Mouse (Mus musculus) hindbrain, embryonic 16.5 days (tissue): ENCODE results near the gene Tmem164. TPM values are rescaled to one million over a fixed set of nuclear protein-coding genes. Genes with fewer than 3 reads are reported as not detected.

Experiments
- ATAC-seq: fragments of 200-750 bp; cut with Nextera tagmentation; 2 replicates; pipeline ENCODE4 v1.8.0; 2017; ENCODE audit warnings: moderate TSS enrichment, moderate library complexity
- H3K27ac ChIP-seq: fragments of 300-500 bp; sonication (generic); 2 replicates; pipeline ENCODE4 v1.5.1; 2014; ENCODE audit warnings: low read depth, mild to moderate bottlenecking, control low read depth, low read length, moderate library complexity
- H3K27me3 ChIP-seq: fragments of 300-500 bp; sonication (generic); replicated peaks from 2 replicates; pipeline ENCODE4 v1.6.1; 2014; ENCODE audit warnings: low read length; ENCODE audit not compliant: control insufficient read depth, insufficient read depth
- H3K36me3 ChIP-seq: fragments of 300-500 bp; sonication (generic); 2 replicates; pipeline ENCODE4 v1.6.1; 2014; ENCODE audit warnings: mild to moderate bottlenecking, low read length, moderate library complexity, mixed read lengths; ENCODE audit not compliant: control insufficient read depth, insufficient read depth
- H3K4me1 ChIP-seq: fragments of 300-500 bp; sonication (generic); 2 replicates; pipeline ENCODE4 v1.6.1; 2014; ENCODE audit warnings: low read depth, low read length; ENCODE audit not compliant: control insufficient read depth, insufficient read depth
- H3K4me2 ChIP-seq: fragments of 300-500 bp; sonication (generic); 2 replicates; pipeline ENCODE4 v1.6.1; 2014; ENCODE audit warnings: mild to moderate bottlenecking, low read length, control low read depth, moderate library complexity
- H3K4me3 ChIP-seq: fragments of 300-500 bp; sonication (generic); 2 replicates; pipeline ENCODE4 v1.5.1; 2014; ENCODE audit warnings: mild to moderate bottlenecking, low read length, control low read depth, moderate library complexity
- H3K9ac ChIP-seq: fragments of 300-500 bp; sonication (generic); 2 replicates; pipeline ENCODE4 v1.6.1; 2014; ENCODE audit warnings: low read depth, mild to moderate bottlenecking, control low read depth, low read length, moderate library complexity
- H3K9me3 ChIP-seq: fragments of 300-500 bp; sonication (generic); 2 replicates; pipeline ENCODE4 v1.6.1; 2014; ENCODE audit warnings: mild to moderate bottlenecking, low read length, moderate library complexity; ENCODE audit not compliant: control insufficient read depth
- WGBS: fragments of 180-500 bp; shearing (Covaris S2); extraction: QIAGEN DNeasy Blood & Tissue Kit; methylation state at CpG from one replicate; pipeline ENCODE4 v1.1.7; 2014; 5-methylcytosine and 5-hydroxymethylcytosine counted together
- polyA plus RNA-seq: library from polyadenylated mRNA; unstranded; fragments of >200 nt; fragmentation: Nextera tagmentation; extraction: Ambion mirVana; gene quantifications from 2 replicates; pipeline ENCODE4 v1.2.1, GENCODE M21; 2015

The Tmem164 gene
- polyA plus RNA-seq, 1 experiment from 2014 or later, result 23.5 TPM

DNA sequence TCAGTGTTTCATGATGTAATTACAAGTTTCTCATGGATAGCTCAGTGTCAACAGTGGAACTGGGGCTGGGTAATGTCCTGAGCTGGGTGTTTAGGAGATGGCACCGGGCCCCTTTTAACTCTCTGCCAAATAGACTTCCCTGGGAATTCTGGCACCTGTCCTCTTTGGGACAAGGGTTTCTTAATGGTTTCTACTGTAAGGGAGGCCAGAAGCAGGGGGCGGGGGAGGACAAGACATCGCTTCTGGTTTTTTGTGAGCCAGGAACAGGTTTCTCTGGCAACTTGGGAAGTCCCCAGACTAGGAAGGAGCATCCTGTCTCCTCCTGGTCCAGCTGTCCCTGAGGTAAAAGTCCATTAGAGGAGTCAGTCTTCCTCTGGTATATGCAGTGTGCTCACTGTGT is 156.1 kb downstream of the Tmem164 start:
- Histone ChIP-seq H3K27ac (no peak overlapping the region), H3K36me3 (no peaks in the 10 kb centered on the region), H3K27me3 (no peaks in the 10 kb centered on the region; the same call in 1 of the 2 replicates), H3K4me1 (no peaks in the 10 kb centered on the region), H3K9ac (no peak overlapping the region), H3K4me3 (no peak overlapping the region), H3K4me2 (no peak overlapping the region), H3K9me3 (no peaks in the 10 kb centered on the region)
- 70% methylated on average over 3 of the region's 3 CpGs for WGBS
- no peak for ATAC-seq

DNA sequence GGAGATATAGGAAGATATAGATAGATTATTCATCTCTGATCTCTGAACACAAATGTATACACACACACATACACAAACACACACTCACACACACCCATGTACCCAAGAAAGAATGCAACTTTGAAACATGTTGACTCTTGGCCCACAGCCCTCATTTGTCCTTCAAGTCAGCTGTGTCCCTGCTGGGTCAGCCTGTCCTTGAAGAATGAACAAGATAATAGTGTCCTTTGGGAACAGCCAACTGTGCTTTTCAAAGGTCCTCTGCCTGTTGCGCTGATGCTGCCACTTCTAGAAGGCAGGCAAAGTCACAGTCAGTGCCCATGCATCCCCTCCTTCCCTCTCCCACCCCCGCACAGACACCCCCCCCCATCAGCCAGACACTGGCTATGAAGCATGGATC is 157.6 kb downstream of the Tmem164 start:
- no peaks in the 10 kb centered on the region for H3K4me1 ChIP-seq
- H3K27ac ChIP-seq, result no peak overlapping the region
- H3K9ac ChIP-seq, result no peak overlapping the region
- H3K4me2 ChIP-seq, result no peak overlapping the region
- WGBS, result 53% methylated on average over 2 of the region's 2 CpGs
- H3K9me3 ChIP-seq, result no peaks in the 10 kb centered on the region
- H3K27me3 ChIP-seq, result no peaks in the 10 kb centered on the region; the same call in 1 of the 2 replicates
- H3K4me3 ChIP-seq, result no peak overlapping the region
- no peak for ATAC-seq
- H3K36me3 ChIP-seq, result no peaks in the 10 kb centered on the region

DNA sequence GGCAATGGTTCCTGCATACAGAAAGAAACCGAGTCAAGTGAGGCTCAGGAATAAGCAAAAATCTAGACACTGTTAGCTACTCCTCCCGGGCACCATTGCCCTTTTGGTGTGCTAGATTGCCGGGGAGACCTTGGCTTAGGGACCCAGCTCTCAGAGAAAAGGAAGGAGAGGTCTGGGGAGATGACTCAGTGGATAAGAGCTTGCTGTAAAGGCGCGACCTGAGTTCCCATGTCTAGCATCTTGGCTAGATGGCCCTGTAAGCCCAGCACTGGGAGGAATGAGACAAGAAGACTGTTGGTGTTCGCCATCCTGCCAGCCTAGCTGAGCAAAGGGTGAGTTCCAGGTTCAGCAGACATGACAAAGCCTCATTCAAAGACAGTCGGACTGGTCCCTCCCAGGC is 158.2 kb downstream of the Tmem164 start:
- Histone ChIP-seq H3K27ac (no peak overlapping the region), H3K36me3 (no peaks in the 10 kb centered on the region), H3K4me2 (no peak overlapping the region), H3K27me3 (no peaks in the 10 kb centered on the region; the same call in 1 of the 2 replicates), H3K9me3 (no peaks in the 10 kb centered on the region), H3K4me3 (no peak overlapping the region), H3K9ac (no peak overlapping the region), H3K4me1 (no peaks in the 10 kb centered on the region)
- 87% methylated on average over 7 of the region's 7 CpGs for WGBS
- ATAC-seq, result no peak

DNA sequence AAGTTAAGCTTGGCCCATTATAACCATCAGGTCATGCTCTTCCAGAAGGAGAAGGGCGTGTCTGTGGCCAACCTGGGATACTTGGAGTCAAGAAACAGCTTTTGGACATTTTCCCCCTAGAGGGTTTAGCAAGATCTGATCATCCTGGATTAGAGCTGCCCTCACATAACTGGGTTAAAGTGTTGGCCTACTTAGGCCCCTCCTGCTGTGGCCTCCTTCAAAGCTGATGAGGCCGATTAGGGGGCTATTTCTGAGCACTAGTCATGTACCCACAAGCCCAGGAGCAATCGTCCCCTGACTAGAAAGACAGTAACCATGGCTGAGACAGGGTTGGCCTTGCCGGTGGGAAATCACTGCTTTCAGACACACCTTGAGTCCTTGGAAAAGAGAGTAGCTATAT is 160.7 kb downstream of the Tmem164 start:
- H3K27ac ChIP-seq, result no peak overlapping the region
- no peaks in the 10 kb centered on the region for H3K4me1 ChIP-seq
- H3K36me3 ChIP-seq, result no peaks in the 10 kb centered on the region
- ATAC-seq, result no peak
- no peak overlapping the region for H3K9ac ChIP-seq
- no peaks in the 10 kb centered on the region; the same call in 1 of the 2 replicates for H3K27me3 ChIP-seq
- H3K4me2 ChIP-seq, result no peak overlapping the region
- no peak overlapping the region for H3K4me3 ChIP-seq
- 87% methylated on average over 4 of the region's 4 CpGs for WGBS
- no peaks in the 10 kb centered on the region for H3K9me3 ChIP-seq

DNA sequence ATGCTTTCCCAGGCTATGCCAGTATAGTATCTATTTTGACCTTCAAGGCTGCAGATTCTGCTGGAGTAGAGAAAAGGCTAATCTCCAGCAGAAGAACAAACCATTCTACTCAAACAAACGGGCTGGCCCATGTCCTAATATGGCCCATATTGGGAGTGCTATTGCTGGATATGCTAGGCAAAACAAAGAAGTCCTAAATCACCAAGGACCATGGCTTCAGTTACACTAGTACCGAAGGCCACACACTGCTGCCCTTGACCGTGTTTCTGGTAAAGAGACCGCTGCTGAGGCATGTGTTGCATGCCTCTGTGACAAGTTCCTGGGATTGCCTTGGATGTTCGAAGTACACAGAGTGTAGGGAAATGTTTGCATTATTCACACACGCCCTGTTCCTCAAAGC is 165.1 kb downstream of the Tmem164 start:
- ATAC-seq, result no peak
- no peaks in the 10 kb centered on the region for H3K36me3 ChIP-seq
- no peak overlapping the region for H3K4me2 ChIP-seq
- H3K4me3 ChIP-seq, result no peak overlapping the region
- no peaks in the 10 kb centered on the region; the same call in 1 of the 2 replicates for H3K27me3 ChIP-seq
- H3K27ac ChIP-seq, result no peak overlapping the region
- no peaks in the 10 kb centered on the region for H3K4me1 ChIP-seq
- no peaks in the 10 kb centered on the region for H3K9me3 ChIP-seq
- 88% methylated on average over 6 of the region's 6 CpGs for WGBS
- no peak overlapping the region for H3K9ac ChIP-seq

DNA sequence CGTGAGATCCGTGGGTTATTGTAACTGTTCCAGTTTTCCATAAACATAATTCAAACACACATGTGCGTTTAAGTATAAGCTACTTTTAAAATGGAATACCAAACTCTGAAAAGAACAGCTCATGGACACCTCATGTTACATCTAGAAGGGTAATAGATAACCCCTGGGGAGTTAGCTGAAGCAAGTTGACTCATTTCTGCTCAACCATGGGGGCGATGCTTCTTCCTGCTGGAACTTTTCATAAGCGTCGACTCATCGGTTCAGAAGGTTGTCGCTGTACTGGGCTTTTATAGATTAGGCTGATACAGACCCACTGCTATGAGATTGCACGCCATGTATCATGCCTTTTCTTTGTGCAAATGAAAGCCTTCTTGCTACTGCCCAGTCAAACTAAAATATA is 166.8 kb downstream of the Tmem164 start:
- Histone ChIP-seq H3K9ac (no peak overlapping the region), H3K27ac (no peak overlapping the region), H3K4me3 (no peak overlapping the region), H3K4me2 (no peak overlapping the region), H3K9me3 (no peaks in the 10 kb centered on the region), H3K27me3 (no peaks in the 10 kb centered on the region; the same call in 1 of the 2 replicates), H3K36me3 (no peaks in the 10 kb centered on the region), H3K4me1 (no peaks in the 10 kb centered on the region)
- ATAC-seq, result no peak
- 93% methylated on average over 9 of the region's 9 CpGs for WGBS

DNA sequence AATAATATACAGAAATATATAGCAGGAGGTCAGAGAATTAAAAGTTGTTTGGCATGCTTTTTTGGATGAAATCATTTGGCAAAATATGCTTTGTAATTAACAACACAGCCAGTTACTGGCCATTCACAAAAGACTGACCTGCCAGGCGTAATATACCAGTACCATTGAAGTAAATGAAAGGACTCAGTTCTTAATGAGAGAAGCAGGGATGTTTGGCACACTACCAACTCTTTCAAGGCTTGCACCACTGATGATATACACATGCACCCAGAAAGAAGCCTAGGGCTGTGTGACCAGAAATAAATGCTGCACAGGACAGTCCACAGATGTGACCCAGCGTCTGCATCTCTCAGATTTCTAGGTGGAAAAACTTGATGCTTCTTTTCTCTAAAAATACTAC is 188.6 kb downstream of the Tmem164 start:
- Histone ChIP-seq H3K27me3 (no peaks in the 10 kb centered on the region), H3K4me2 (no peak overlapping the region), H3K4me3 (no peak overlapping the region), H3K9ac (no peak overlapping the region), H3K4me1 (no peaks in the 10 kb centered on the region), H3K27ac (no peak overlapping the region), H3K36me3 (no peaks in the 10 kb centered on the region), H3K9me3 (no peaks in the 10 kb centered on the region)
- peak; percentile 70 for ATAC-seq
- WGBS, result 59% methylated on average over 2 of the region's 2 CpGs

DNA sequence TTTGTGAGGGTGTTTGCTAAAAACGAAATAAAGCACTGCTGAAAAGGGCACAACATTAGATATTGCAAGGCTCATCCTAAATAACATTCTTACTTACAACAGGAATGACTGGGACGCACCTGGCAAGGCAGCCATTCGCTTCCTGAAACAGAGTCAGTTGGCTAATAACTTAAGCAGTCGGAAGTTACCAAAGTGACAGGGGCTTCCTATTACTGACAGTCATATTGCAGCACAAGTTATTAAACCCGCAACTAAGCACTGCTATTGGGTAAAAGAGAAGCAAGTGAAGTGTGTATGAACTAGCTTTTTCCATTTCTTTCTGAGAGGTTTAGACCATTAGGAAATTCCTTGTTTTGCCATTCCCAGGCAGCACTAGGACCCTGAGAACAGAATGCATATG is 201.0 kb downstream of the Tmem164 start:
- no peaks in the 10 kb centered on the region for H3K9me3 ChIP-seq
- H3K9ac ChIP-seq, result no peak overlapping the region
- no peak overlapping the region for H3K27ac ChIP-seq
- no peaks in the 10 kb centered on the region; the same call in 1 of the 2 replicates for H3K27me3 ChIP-seq
- 94% methylated on average over 5 of the region's 5 CpGs for WGBS
- H3K4me2 ChIP-seq, result no peak overlapping the region
- no peaks in the 10 kb centered on the region for H3K36me3 ChIP-seq
- H3K4me3 ChIP-seq, result no peak overlapping the region
- H3K4me1 ChIP-seq, result no peaks in the 10 kb centered on the region
- no peak for ATAC-seq

DNA sequence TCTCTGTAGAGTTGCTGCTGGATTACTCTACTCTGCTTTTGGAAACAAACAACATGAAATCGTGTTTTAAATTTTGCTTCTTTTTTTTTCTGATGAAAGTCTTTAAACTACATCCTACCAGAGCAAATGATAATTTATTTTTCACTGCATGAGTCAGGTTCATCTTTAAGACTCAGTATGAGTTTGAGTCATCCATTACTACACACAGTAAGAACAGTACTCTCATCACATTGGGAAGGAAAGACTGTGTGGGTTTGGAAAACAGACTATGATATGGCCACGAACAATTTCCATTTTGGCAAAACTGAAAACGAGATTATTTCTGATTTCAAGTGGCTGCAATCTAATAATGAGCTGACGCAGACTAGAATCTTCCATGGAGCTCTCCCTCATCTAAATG is 202.4 kb downstream of the Tmem164 start:
- Histone ChIP-seq H3K4me2 (no peak overlapping the region), H3K9ac (no peak overlapping the region), H3K36me3 (no peaks in the 10 kb centered on the region), H3K4me3 (no peak overlapping the region), H3K9me3 (no peaks in the 10 kb centered on the region), H3K4me1 (no peaks in the 10 kb centered on the region), H3K27me3 (no peaks in the 10 kb centered on the region; the same call in 1 of the 2 replicates), H3K27ac (no peak overlapping the region)
- WGBS, result 88% methylated on average over 4 of the region's 4 CpGs
- ATAC-seq, result no peak

DNA sequence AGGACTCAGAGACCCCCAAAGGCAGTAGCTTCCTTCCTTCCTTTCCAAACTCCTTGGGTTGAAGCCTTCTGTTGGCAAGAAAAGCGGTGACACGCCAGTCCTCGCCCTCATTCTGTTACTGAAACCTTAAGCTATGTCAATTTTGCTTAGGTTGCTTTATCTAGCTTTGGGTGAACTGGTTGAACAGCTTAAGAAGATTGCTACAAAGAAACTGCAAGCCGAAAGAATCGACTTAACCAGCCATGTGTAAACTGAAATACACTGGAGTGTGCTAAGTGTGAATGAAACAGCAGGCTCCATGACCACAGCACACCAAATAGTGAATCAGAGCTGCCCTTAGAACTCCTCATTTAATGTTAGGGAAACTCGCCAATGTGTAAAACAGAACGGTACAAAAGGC is 204.8 kb downstream of the Tmem164 start:
- H3K4me1 ChIP-seq, result no peaks in the 10 kb centered on the region
- 86% methylated on average over 7 of the region's 7 CpGs for WGBS
- H3K9me3 ChIP-seq, result no peaks in the 10 kb centered on the region
- H3K27me3 ChIP-seq, result no peaks in the 10 kb centered on the region; the same call in 1 of the 2 replicates
- no peak overlapping the region for H3K9ac ChIP-seq
- H3K4me2 ChIP-seq, result no peak overlapping the region
- no peaks in the 10 kb centered on the region for H3K36me3 ChIP-seq
- no peak for ATAC-seq
- H3K4me3 ChIP-seq, result no peak overlapping the region
- no peak overlapping the region for H3K27ac ChIP-seq
